Mouse (Mus musculus) MEL (cell line): ENCODE measurements around the gene Cpt1a. TPM values are rescaled to one million over a fixed set of nuclear protein-coding genes. Genes with fewer than 3 reads are reported as not detected.
A peak's percentile ranks its signal among the peaks of the same experiment; 100 is the strongest.

Experiments
- DNase-seq: peaks from one replicate; pipeline ENCODE4 v3.0.0; 2011; ENCODE audit warnings: low read depth, low spot score
- H3K27ac ChIP-seq: 2 replicates; pipeline ENCODE4 v1.5.1; 2012; ENCODE audit warnings: low read depth, mild to moderate bottlenecking, control low read depth, low read length, moderate library complexity; ENCODE audit not compliant: control insufficient read depth
- H3K27me3 ChIP-seq, 2 experiments: fragments of 150-350 bp in 1 of 2; sonication (generic) in 1 of 2; 2 replicates each; pipeline ENCODE4 v1.6.1; 2012; ENCODE audit warnings: low read length in 2 of 2, mild to moderate bottlenecking in 2 of 2, improper control_type of control experiment in 1 of 2, moderate library complexity in 1 of 2; ENCODE audit not compliant: insufficient read depth in 2 of 2, control insufficient read depth in 1 of 2
- H3K36me3 ChIP-seq, 2 experiments: 2 replicates each; pipeline ENCODE4 v1.6.1; 2012 to 2014; ENCODE audit warnings: low read length in 2 of 2, improper control_type of control experiment in 1 of 2, inconsistent platforms in 1 of 2, mild to moderate bottlenecking in 1 of 2; ENCODE audit not compliant: insufficient read depth in 2 of 2, control insufficient read depth in 1 of 2
- H3K4me1 ChIP-seq, 2 experiments: fragments of 150-350 bp in 1 of 2; sonication (generic) in 1 of 2; 2 replicates each; pipeline ENCODE4 v1.6.1; 2012; ENCODE audit warnings: low read length in 2 of 2, improper control_type of control experiment in 1 of 2, mild to moderate bottlenecking in 1 of 2; ENCODE audit not compliant: insufficient read depth in 2 of 2, control insufficient read depth in 1 of 2
- H3K4me3 ChIP-seq, 2 experiments: fragments of 150-350 bp in 1 of 2; sonication (generic) in 1 of 2; 2 replicates each; pipeline ENCODE4 v1.5.1; 2012; ENCODE audit warnings: low read depth in 2 of 2, low read length in 2 of 2, mild to moderate bottlenecking in 2 of 2, moderate library complexity in 2 of 2, control low read depth in 1 of 2, improper control_type of control experiment in 1 of 2; ENCODE audit not compliant: control insufficient read depth in 1 of 2, insufficient read depth in 1 of 2
- H3K79me2 ChIP-seq: 2 replicates; pipeline ENCODE4 v1.6.1; 2012; ENCODE audit warnings: mild to moderate bottlenecking, low read length, moderate library complexity; ENCODE audit not compliant: control insufficient read depth, poor library complexity, insufficient read depth
- H3K9ac ChIP-seq: 2 replicates; pipeline ENCODE4 v1.6.1; 2012; ENCODE audit warnings: low read depth, mild to moderate bottlenecking, control low read depth, low read length, moderate library complexity; ENCODE audit not compliant: control insufficient read depth, poor library complexity, severe bottlenecking
- H3K9me3 ChIP-seq: fragments of 150-350 bp; sonication (generic); replicated peaks from 2 replicates; pipeline ENCODE4 v1.6.1; 2012; ENCODE audit warnings: mild to moderate bottlenecking, low read length, improper control_type of control experiment, moderate library complexity; ENCODE audit not compliant: insufficient read depth
- BHLHE40 ChIP-seq: IDR thresholded peaks from 2 replicates; pipeline ENCODE4 v1.6.1; 2012; ENCODE audit warnings: low read depth, mild to moderate bottlenecking, inconsistent platforms, low read length, improper control_type of control experiment, borderline replicate concordance
- CTCF ChIP-seq, 3 experiments: IDR thresholded peaks in 2 of 3; conservative IDR thresholded peaks in 1 of 3; 2 replicates each; pipeline ENCODE4 v1.5.1; 2011 to 2012; ENCODE audit warnings: low read length in 3 of 3, low read depth in 2 of 3, mild to moderate bottlenecking in 2 of 3, improper control_type of control experiment in 1 of 3, inconsistent platforms in 1 of 3, mixed read lengths in 1 of 3, moderate library complexity in 1 of 3; ENCODE audit not compliant: control insufficient read depth in 1 of 3, insufficient read depth in 1 of 3, poor library complexity in 1 of 3, severe bottlenecking in 1 of 3
- ELF1 ChIP-seq: IDR thresholded peaks from 2 replicates; pipeline ENCODE4 v1.6.1; 2014; ENCODE audit warnings: low read depth, mild to moderate bottlenecking, inconsistent platforms, low read length, improper control_type of control experiment, moderate library complexity
- EP300 ChIP-seq, 2 experiments: IDR thresholded peaks; 2 replicates each; pipeline ENCODE4 v1.6.1; 2011; ENCODE audit warnings: improper control_type of control experiment in 2 of 2, low read length in 2 of 2, low read depth in 1 of 2, mild to moderate bottlenecking in 1 of 2
- ETS1 ChIP-seq: IDR thresholded peaks from 2 replicates; pipeline ENCODE4 v1.6.1; 2012; ENCODE audit warnings: low read depth, mild to moderate bottlenecking, inconsistent platforms, low read length, improper control_type of control experiment, moderate library complexity
- GABPA ChIP-seq: IDR thresholded peaks from 2 replicates; pipeline ENCODE4 v1.6.1; 2012; ENCODE audit warnings: low read depth, mild to moderate bottlenecking, inconsistent platforms, low read length, improper control_type of control experiment, moderate library complexity
- GATA1 ChIP-seq: IDR thresholded peaks from 2 replicates; pipeline ENCODE4 v1.6.1; 2011; ENCODE audit warnings: low read depth, low read length, improper control_type of control experiment
- HCFC1 ChIP-seq: IDR thresholded peaks from 2 replicates; pipeline ENCODE4 v1.6.1; 2012; ENCODE audit warnings: low read depth, mild to moderate bottlenecking, inconsistent platforms, low read length, improper control_type of control experiment, moderate library complexity
- JUND ChIP-seq: IDR thresholded peaks from 2 replicates; pipeline ENCODE4 v1.6.1; 2011; ENCODE audit warnings: low read depth, mild to moderate bottlenecking, improper control_type of control experiment, low read length
- KAT2A ChIP-seq: conservative IDR thresholded peaks from 2 replicates; pipeline ENCODE4 v1.6.1; 2012; ENCODE audit warnings: low read depth, low read length, improper control_type of control experiment, inconsistent platforms
- MAX ChIP-seq: IDR thresholded peaks from 2 replicates; pipeline ENCODE4 v1.6.1; 2011; ENCODE audit warnings: low read length, improper control_type of control experiment
- MAZ ChIP-seq: IDR thresholded peaks from 2 replicates; pipeline ENCODE4 v1.6.1; 2012; ENCODE audit warnings: low read depth, mild to moderate bottlenecking, inconsistent platforms, low read length, improper control_type of control experiment
- MEF2A ChIP-seq: IDR thresholded peaks from 2 replicates; pipeline ENCODE4 v1.6.1; 2014; ENCODE audit warnings: low read depth, mild to moderate bottlenecking, inconsistent platforms, low read length, improper control_type of control experiment; ENCODE audit not compliant: poor library complexity, insufficient replicate concordance, severe bottlenecking; ENCODE audit errors: extremely low read depth
- MYB ChIP-seq: IDR thresholded peaks from 2 replicates; pipeline ENCODE4 v1.6.1; 2011; ENCODE audit warnings: mild to moderate bottlenecking, low read depth, low read length, improper control_type of control experiment
- MYC ChIP-seq: IDR thresholded peaks from 2 replicates; pipeline ENCODE4 v1.6.1; 2011; ENCODE audit warnings: low read depth, mild to moderate bottlenecking, low read length, improper control_type of control experiment, moderate library complexity
- NRF1 ChIP-seq: IDR thresholded peaks from 2 replicates; pipeline ENCODE4 v1.6.1; 2014; ENCODE audit warnings: low read depth, mild to moderate bottlenecking, inconsistent platforms, low read length, improper control_type of control experiment, moderate library complexity; ENCODE audit not compliant: poor library complexity, insufficient read depth, severe bottlenecking
- POLR2A ChIP-seq, 2 experiments: IDR thresholded peaks; 2 replicates each; pipeline ENCODE4 v1.6.1; 2011 to 2012; ENCODE audit warnings: low read length in 2 of 2, mild to moderate bottlenecking in 2 of 2, control low read depth in 1 of 2, improper control_type of control experiment in 1 of 2, low read depth in 1 of 2, moderate library complexity in 1 of 2; ENCODE audit not compliant: control insufficient read depth in 1 of 2, insufficient read depth in 1 of 2, poor library complexity in 1 of 2
- POLR2AphosphoS2 ChIP-seq: IDR thresholded peaks from 2 replicates; pipeline ENCODE4 v1.6.1; 2011; ENCODE audit warnings: low read length, improper control_type of control experiment
- POLR2AphosphoS5 ChIP-seq: IDR thresholded peaks from 2 replicates; pipeline ENCODE4 v1.6.1; 2012; ENCODE audit warnings: low read depth, borderline replicate concordance, mild to moderate bottlenecking, inconsistent platforms, low read length, moderate library complexity, mixed read lengths
- RAD21 ChIP-seq: IDR thresholded peaks from 2 replicates; pipeline ENCODE4 v1.6.1; 2011; ENCODE audit warnings: mild to moderate bottlenecking, low read depth, low read length, improper control_type of control experiment
- SIN3A ChIP-seq: IDR thresholded peaks from 2 replicates; pipeline ENCODE4 v1.6.1; 2012; ENCODE audit warnings: low read length, improper control_type of control experiment, inconsistent platforms
- SMC3 ChIP-seq: IDR thresholded peaks from 2 replicates; pipeline ENCODE4 v1.6.1; 2011; ENCODE audit warnings: low read depth, low read length, improper control_type of control experiment
- TBP ChIP-seq: IDR thresholded peaks from 2 replicates; pipeline ENCODE4 v1.8.0; 2011; ENCODE audit warnings: low read depth, low read length, improper control_type of control experiment
- UBTF ChIP-seq: IDR thresholded peaks from 2 replicates; pipeline ENCODE4 v1.6.1; 2012; ENCODE audit warnings: low read depth, mild to moderate bottlenecking, inconsistent platforms, low read length, improper control_type of control experiment, moderate library complexity, borderline replicate concordance; ENCODE audit not compliant: insufficient read depth
- USF1 ChIP-seq: IDR thresholded peaks from 2 replicates; pipeline ENCODE4 v1.6.1; 2014; ENCODE audit warnings: low read depth, mild to moderate bottlenecking, inconsistent platforms, low read length, improper control_type of control experiment, moderate library complexity
- USF2 ChIP-seq, 2 experiments: IDR thresholded peaks; 2 replicates each; pipeline ENCODE4 v1.6.1; 2011 to 2012; ENCODE audit warnings: improper control_type of control experiment in 2 of 2, low read length in 2 of 2, borderline replicate concordance in 1 of 2, inconsistent platforms in 1 of 2, low read depth in 1 of 2, mild to moderate bottlenecking in 1 of 2; ENCODE audit not compliant: insufficient read depth in 1 of 2
- ZKSCAN1 ChIP-seq: IDR thresholded peaks from 2 replicates; pipeline ENCODE4 v1.6.1; 2012; ENCODE audit warnings: low read depth, mild to moderate bottlenecking, inconsistent platforms, low read length, improper control_type of control experiment, moderate library complexity
- ZMIZ1 ChIP-seq: IDR thresholded peaks from 2 replicates; pipeline ENCODE4 v1.6.1; 2012; ENCODE audit warnings: low read depth, mild to moderate bottlenecking, inconsistent platforms, low read length, improper control_type of control experiment, moderate library complexity
- polyA plus RNA-seq, 2 experiments: library from polyadenylated mRNA; stranded (reverse) in 1 of 2; unstranded in 1 of 2; fragments of >175 nt in 1 of 2; fragments of >200 nt in 1 of 2; gene quantifications; 2 replicates each; pipeline versions ENCODE4 v1.2.1 to v1.2.4; 2012; ENCODE audit warnings: low replicate concordance in 2 of 2, low read depth in 1 of 2; ENCODE audit not compliant: insufficient read length in 2 of 2, insufficient read depth in 1 of 2, missing spikeins in 1 of 2
- total RNA-seq: library from RNA; depleted of rRNA; stranded (reverse); fragments of 300-350 nt; gene quantifications from 2 replicates; pipeline ENCODE4 v1.2.3, GENCODE M21; 2012

The Cpt1a gene
- total and polyA plus RNA-seq, 3 experiments, result 16.1 to 40.4 TPM; not detected in 1

DNA sequence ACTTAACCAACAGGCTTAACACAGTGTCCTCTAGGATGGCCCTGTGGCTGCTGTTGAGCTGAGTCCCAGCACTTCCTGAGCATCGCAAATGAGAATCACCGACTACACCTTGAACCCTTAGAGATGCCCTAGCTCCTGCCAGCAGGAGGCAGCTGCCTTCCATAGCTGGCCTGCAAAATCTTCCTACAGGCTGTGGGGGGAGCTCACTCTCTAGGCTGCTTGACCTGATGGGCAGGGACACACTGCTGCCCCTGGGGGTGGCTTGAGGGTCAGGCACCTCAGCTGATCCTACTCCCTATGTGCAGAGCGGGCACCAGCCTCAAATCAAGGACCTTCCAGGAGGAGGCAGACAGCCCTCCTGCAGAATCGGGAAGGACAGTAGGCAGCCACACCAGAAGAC is 35.5 kb downstream of the Cpt1a start:
- H3K4me1 ChIP-seq, result peaks cover 4 to 15% of the 10 kb centered on the region in 2 experiments; a peak in 3 of 4 replicates
- TF ChIP-seq ETS1 (no peak), CTCF (IDR thresholded peaks at IDR 0.05 in 2 of 3, conservative IDR thresholded peaks at IDR 0.05 in 1 of 3; ENCODE audit: control insufficient read depth in 1 of 3, insufficient read depth in 1 of 3, low read depth in 2 of 3, low read length in 3 of 3, poor library complexity in 1 of 3, severe bottlenecking in 1 of 3) (peak in 1 of 3 experiments; percentile 13; a peak in 1 of 6 replicates)
- TF ChIP-seq, all 39 proteins: peak for 1
- H3K36me3 ChIP-seq, result peaks cover 0 to 10% of the 10 kb centered on the region in 2 experiments; a peak in 2 of 4 replicates
- H3K79me2 ChIP-seq, result no peaks in the 10 kb centered on the region
- no peak overlapping the region for H3K4me3 ChIP-seq
- H3K27me3 ChIP-seq, result no peaks in the 10 kb centered on the region
- no peak overlapping the region for H3K27ac ChIP-seq
- no peak for DNase-seq
- H3K9me3 ChIP-seq, result no peaks in the 10 kb centered on the region
- no peak overlapping the region for H3K9ac ChIP-seq

GRCm38 (mm10) chr19:3359841-3360588 is 37.9 kb downstream of the Cpt1a start:
- Histone ChIP-seq H3K9me3 (no peaks in the 10 kb centered on the region), H3K9ac (no peak overlapping the region), H3K4me3 (peak overlapping the region; percentile 4 to 35; a peak in 3 of 4 replicates), H3K36me3 (peaks cover 0 to 10% of the 10 kb centered on the region in 2 experiments; a peak in 2 of 4 replicates), H3K27ac (peak overlapping the region; percentile 34), H3K79me2 (no peaks in the 10 kb centered on the region), H3K4me1 (peaks cover 4 to 15% of the 10 kb centered on the region in 2 experiments; a peak in 3 of 4 replicates), H3K27me3 (no peaks in the 10 kb centered on the region)
- peak; percentile 85 for DNase-seq
- TF ChIP-seq USF2 (IDR thresholded peaks at IDR 0.05; ENCODE audit: borderline replicate concordance in 1 of 2, insufficient read depth in 1 of 2, low read depth in 1 of 2, low read length in 2 of 2) (no peak), GATA1 (peak; percentile 95), MAX (peak; percentile 47), HCFC1 (no peak), ELF1 (0 out of 2 replicates have a peak, but pooled peaks have one; percentile 21), BHLHE40 (peak; percentile 40; the same call in 1 of the 2 replicates), ZMIZ1 (no peak), SIN3A (peak; percentile 75), POLR2A (IDR thresholded peaks at IDR 0.05; ENCODE audit: control insufficient read depth in 1 of 2, insufficient read depth in 1 of 2, low read depth in 1 of 2, low read length in 2 of 2, poor library complexity in 1 of 2) (no peak), CTCF (IDR thresholded peaks at IDR 0.05 in 2 of 3, conservative IDR thresholded peaks at IDR 0.05 in 1 of 3; ENCODE audit: control insufficient read depth in 1 of 3, insufficient read depth in 1 of 3, low read depth in 2 of 3, low read length in 3 of 3, poor library complexity in 1 of 3, severe bottlenecking in 1 of 3) (no peak), POLR2AphosphoS5 (no peak), MYB (no peak), JUND (0 out of 2 replicates have a peak, but pooled peaks have one; percentile 38), RAD21 (no peak), GABPA (no peak), ZKSCAN1 (peak; percentile 45; the same call in 1 of the 2 replicates), TBP (no peak), EP300 (IDR thresholded peaks at IDR 0.05; ENCODE audit: low read depth in 1 of 2, low read length in 2 of 2) (peak; percentile 72 to 88), MEF2A (no peak), MYC (0 out of 2 replicates have a peak, but pooled peaks have one; percentile 30), KAT2A (no peak), NRF1 (no peak), POLR2AphosphoS2 (no peak), SMC3 (no peak), USF1 (no peak; the same call in 1 of the 2 replicates), MAZ (no peak), UBTF (no peak)
